Mouse (Mus musculus): Measurements from ENCODE around the gene Cat.

DNA sequence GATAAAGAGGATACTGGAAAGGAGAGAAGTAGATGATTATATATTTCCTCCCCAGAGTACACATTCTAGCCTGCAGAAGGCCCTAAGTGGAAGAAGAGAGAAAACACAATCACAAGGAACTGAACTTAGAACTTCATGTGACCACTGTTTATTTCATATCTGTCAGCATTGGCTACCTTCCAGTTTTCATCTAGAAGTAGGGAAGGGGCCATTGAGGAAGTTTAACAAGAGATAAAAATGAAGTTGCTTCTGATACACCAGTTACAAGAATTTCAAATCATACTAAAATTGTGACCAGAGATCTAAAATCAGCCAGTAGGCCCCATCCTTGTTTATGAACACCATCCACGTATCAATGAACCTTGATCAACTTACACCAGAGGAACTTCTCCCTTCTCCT, 19.5 kb upstream of the Cat start:
- TF ChIP-seq CTCF (IDR thresholded peaks at IDR 0.05; ENCODE audit: low read depth, low read length) (no peak), POLR2A (IDR thresholded peaks at IDR 0.05; ENCODE audit: extremely low read depth, insufficient read depth, low read length) (no peak)
